Comparison of ENCODE assay signal across 10 mouse cellular contexts in the genomic region with DNA sequence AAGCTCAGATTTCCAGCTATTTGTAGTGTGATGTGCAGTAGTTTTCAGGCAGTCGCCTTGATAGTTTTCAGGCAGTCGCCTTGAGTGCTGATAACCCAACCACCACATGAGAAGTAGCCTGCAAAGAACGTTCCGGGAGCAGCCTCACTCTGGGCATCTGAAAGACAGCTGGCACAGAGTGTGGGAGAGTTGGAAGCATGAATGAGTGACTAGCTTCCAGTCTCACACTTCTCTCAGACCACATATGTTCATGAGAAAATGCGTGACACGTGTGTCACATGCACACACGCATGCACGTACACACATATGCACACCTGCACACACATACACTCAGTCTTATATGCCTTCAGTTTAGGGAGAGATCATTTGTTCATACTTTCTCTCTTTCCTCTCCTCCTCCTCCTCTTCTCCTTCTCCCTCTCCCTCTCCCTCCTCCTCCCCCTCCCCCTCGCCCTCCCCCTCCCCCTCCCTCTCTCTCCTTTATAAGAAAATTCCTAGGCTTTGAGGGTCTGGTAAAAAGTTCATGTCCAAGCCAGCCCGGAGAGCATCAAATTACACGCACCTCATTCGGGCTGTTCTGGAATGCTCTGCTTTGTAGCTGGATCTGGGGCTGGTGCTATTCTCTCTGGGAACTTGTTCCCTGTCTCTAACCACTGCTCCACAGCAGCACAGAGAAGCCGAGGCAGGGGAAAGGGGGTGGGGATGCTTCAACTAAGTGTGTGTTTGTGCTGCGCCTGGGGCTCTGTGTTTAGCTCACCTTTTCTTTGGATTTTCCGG. TPM values are rescaled to one million over a fixed set of nuclear protein-coding genes. Genes with fewer than 3 reads are reported as not detected.
DNase-seq lines count a peak whose midpoint lies in the region; ATAC-seq and TF ChIP-seq lines count a peak whose summit lies in the region.
"Had no signal": no experiment of that assay in that cellular context is flagged by ENCODE, and none has a peak within 500 bp of the region (broad histone marks: within the 10 kb centered on the region; RNA-seq: fewer than 3 reads in every experiment).

No protein-coding gene starts in this region.

- no peak overlapping the region for H3K4me3 ChIP-seq in lung, embryonic 14.5 days (ENCODE audit: low read depth, low read length)
- H3K4me3 ChIP-seq in embryonic facial prominence, embryonic 12.5 days: no peak overlapping the region
- no peak overlapping the region for H3K4me3 ChIP-seq in forebrain, embryonic 15.5 days
- H3K4me3 ChIP-seq in limb, embryonic 15.5 days: no peak overlapping the region
- H3K4me3 ChIP-seq: heart, embryonic 15.5 days had no signal

- no peaks in the 10 kb centered on the region for H3K36me3 ChIP-seq in lung, embryonic 14.5 days (ENCODE audit: insufficient read depth)
- no peaks in the 10 kb centered on the region for H3K36me3 ChIP-seq in embryonic facial prominence, embryonic 12.5 days
- no peaks in the 10 kb centered on the region for H3K36me3 ChIP-seq in forebrain, embryonic 15.5 days
- H3K36me3 ChIP-seq in limb, embryonic 15.5 days: no peaks in the 10 kb centered on the region
- H3K36me3 ChIP-seq: heart, embryonic 15.5 days had no signal

- H3K4me2 ChIP-seq in lung, embryonic 14.5 days: no peak overlapping the region
- 0 out of 2 replicates have a peak overlapping the region, but pooled peaks have one; percentile 7 for H3K4me2 ChIP-seq in embryonic facial prominence, embryonic 12.5 days (replicated peaks)
- H3K4me2 ChIP-seq in forebrain, embryonic 15.5 days (replicated peaks): no peak overlapping the region
- no peak overlapping the region for H3K4me2 ChIP-seq in limb, embryonic 15.5 days
- H3K4me2 ChIP-seq: heart, embryonic 15.5 days had no signal

- no peaks in the 10 kb centered on the region for H3K27me3 ChIP-seq in lung, embryonic 14.5 days (ENCODE audit: insufficient read depth, low read length)
- H3K27me3 ChIP-seq in embryonic facial prominence, embryonic 12.5 days: no peaks in the 10 kb centered on the region
- H3K27me3 ChIP-seq in forebrain, embryonic 15.5 days: no peaks in the 10 kb centered on the region
- H3K27me3 ChIP-seq in limb, embryonic 15.5 days: no peaks in the 10 kb centered on the region

- WGBS in lung, embryonic 14.5 days: 33% methylated on average over 14 of the region's 15 CpGs
- 40% methylated on average over 14 of the region's 15 CpGs for WGBS in embryonic facial prominence, embryonic 12.5 days
- WGBS in forebrain, embryonic 15.5 days: 53% methylated on average over 14 of the region's 15 CpGs
- 26% methylated on average over 14 of the region's 15 CpGs for WGBS in limb, embryonic 15.5 days

- no peak for ATAC-seq in lung, embryonic 14.5 days (ENCODE audit: insufficient read depth)
- ATAC-seq in embryonic facial prominence, embryonic 12.5 days (ENCODE audit: insufficient number of reproducible peaks, insufficient read depth, low FRiP score, low TSS enrichment): peak; percentile 49; the same call in 1 of the 2 replicates
- peak; percentile 36; the same call in 1 of the 2 replicates for ATAC-seq in forebrain, embryonic 15.5 days (replicated peaks)
- peak; percentile 41; the same call in 1 of the 2 replicates for ATAC-seq in limb, embryonic 15.5 days (ENCODE audit: insufficient number of reproducible peaks, low FRiP score, low TSS enrichment, low read depth)
- ATAC-seq in erythroblast, adult 5-6 weeks (replicated peaks; ENCODE audit: low FRiP score, poor library complexity, severe bottlenecking): no peak
- ATAC-seq: activated CD4-positive, CD25-positive, alpha-beta regulatory T cell, adult 4 months had no signal

- peaks cover 2% of the 10 kb centered on the region; the same call in 1 of the 2 replicates for H3K9me3 ChIP-seq in lung, embryonic 14.5 days (ENCODE audit: low read depth, low read length)
- H3K9me3 ChIP-seq in embryonic facial prominence, embryonic 12.5 days: no peaks in the 10 kb centered on the region
- H3K9me3 ChIP-seq in forebrain, embryonic 15.5 days: no peaks in the 10 kb centered on the region
- H3K9me3 ChIP-seq in limb, embryonic 15.5 days: no peaks in the 10 kb centered on the region
- H3K9me3 ChIP-seq: heart, embryonic 15.5 days had no signal

- peaks cover 73% of the 10 kb centered on the region for H3K4me1 ChIP-seq in lung, embryonic 14.5 days (ENCODE audit: insufficient read depth)
- H3K4me1 ChIP-seq in embryonic facial prominence, embryonic 12.5 days: peaks cover 88% of the 10 kb centered on the region
- H3K4me1 ChIP-seq in forebrain, embryonic 15.5 days: peaks cover 78% of the 10 kb centered on the region
- peaks cover 86% of the 10 kb centered on the region for H3K4me1 ChIP-seq in limb, embryonic 15.5 days

- no peak for TF ChIP-seq CTCF in lung, embryonic 14.5 days (IDR thresholded peaks at IDR 0.05; ENCODE audit: low read depth)

- H3K9ac ChIP-seq in lung, embryonic 14.5 days: no peak overlapping the region
- no peak overlapping the region for H3K9ac ChIP-seq in embryonic facial prominence, embryonic 12.5 days
- no peak overlapping the region for H3K9ac ChIP-seq in forebrain, embryonic 15.5 days (replicated peaks)
- no peak overlapping the region for H3K9ac ChIP-seq in limb, embryonic 15.5 days
- H3K9ac ChIP-seq: heart, embryonic 15.5 days had no signal

- peak; percentile 67 for DNase-seq in lung, embryonic 14.5 days
- no peak for DNase-seq in lung, adult 18-20 months
- DNase-seq in c-Kit-positive CD71-positive TER-119-positive erythroid progenitor cells, embryonic 14.5 days (ENCODE audit: low spot score): no peak
- DNase-seq: gastrocnemius, postnatal 10 days had no signal

- H3K27ac ChIP-seq in lung, embryonic 14.5 days (ENCODE audit: low read depth): peak overlapping the region; percentile 67
- peak overlapping the region; percentile 71 for H3K27ac ChIP-seq in embryonic facial prominence, embryonic 12.5 days
- H3K27ac ChIP-seq in forebrain, embryonic 15.5 days (replicated peaks): 0 out of 2 replicates have a peak overlapping the region, but pooled peaks have one; percentile 12
- peak overlapping the region; percentile 75 for H3K27ac ChIP-seq in limb, embryonic 15.5 days
- H3K27ac ChIP-seq: heart, embryonic 15.5 days had no signal

RNA-seq across cellular contexts. Expression of gene Phc2, which starts 37.8 kb away (rescaled TPM):
- polyA plus RNA-seq in lung, embryonic 14.5 days (2014; fragmentation: Nextera tagmentation; extraction: Ambion mirVana): 99.0 and 107 TPM in 2 replicates
- 82.4 and 106 TPM in 2 replicates for polyA plus RNA-seq in embryonic facial prominence, embryonic 12.5 days (2016; fragmentation: Nextera tagmentation; extraction: Ambion mirVana)
- polyA plus RNA-seq in forebrain, embryonic 15.5 days (2015; fragmentation: Nextera tagmentation; extraction: Ambion mirVana): 88.3 and 102 TPM in 2 replicates
- polyA plus RNA-seq in limb, embryonic 15.5 days (2015; fragmentation: Nextera tagmentation; extraction: Ambion mirVana): 33.1 and 40.7 TPM in 2 replicates
- 7.1 and 14.0 TPM in 2 replicates for total RNA-seq in erythroblast, adult 5-6 weeks (2015; ENCODE audit: low replicate concordance)
- 3.3 and 4.5 TPM in 2 replicates for total RNA-seq in erythroblast, adult 5-6 weeks (2017; ENCODE audit: low replicate concordance)

Comparison
In these comparisons a context has a peak if more than half of its experiments do, and no peak if none do; other contexts are left out.
1. ATAC-seq: peak in embryonic facial prominence, embryonic 12.5 days (single experiment), forebrain, embryonic 15.5 days (single experiment) and limb, embryonic 15.5 days (single experiment); none in lung, embryonic 14.5 days (single experiment) and erythroblast, adult 5-6 weeks (single experiment).
2. H3K27ac ChIP-seq: peak in every context shown above with its lines; median percentile 75 in limb, embryonic 15.5 days; 71 in embryonic facial prominence, embryonic 12.5 days; 67 in lung, embryonic 14.5 days; 12 in forebrain, embryonic 15.5 days.